Mouse (Mus musculus) heart, postnatal 0 days (tissue): ENCODE measurements around the gene Tead4.

Experiments
- CTCF ChIP-seq: IDR thresholded peaks from 2 replicates; pipeline ENCODE4 v1.5.1; 2016; ENCODE audit warnings: antibody characterized with exemption, control low read depth, low read depth
- EP300 ChIP-seq: IDR thresholded peaks from 2 replicates; pipeline ENCODE4 v1.6.1; 2016; ENCODE audit warnings: antibody characterized with exemption, low read depth

GRCm38 (mm10) chr6:128223159-128223558 is 77.5 kb downstream of the Tead4 start:
- no peak for TF ChIP-seq CTCF
- TF ChIP-seq EP300: no peak
